Mouse (Mus musculus): ENCODE data around the gene Usp43. TPM values are rescaled to one million over a fixed set of nuclear protein-coding genes. Genes with fewer than 3 reads are reported as not detected.

Gene Usp43
- total RNA-seq, 4 experiments from 2014 or later: 0.52 to 1.5 (median 1.1) TPM

- DNase-seq: peak; percentile 94
These were observed 24.8 kb downstream of the Usp43 start for GRCm38 (mm10) chr11:67897064-67897560.

- no peak for DNase-seq
These were observed 26.3 kb downstream of the Usp43 start for GRCm38 (mm10) chr11:67895641-67896040.

GRCm38 (mm10) chr11:67888521-67888920 is 33.4 kb downstream of the Usp43 start:
- no peak for DNase-seq

DNA sequence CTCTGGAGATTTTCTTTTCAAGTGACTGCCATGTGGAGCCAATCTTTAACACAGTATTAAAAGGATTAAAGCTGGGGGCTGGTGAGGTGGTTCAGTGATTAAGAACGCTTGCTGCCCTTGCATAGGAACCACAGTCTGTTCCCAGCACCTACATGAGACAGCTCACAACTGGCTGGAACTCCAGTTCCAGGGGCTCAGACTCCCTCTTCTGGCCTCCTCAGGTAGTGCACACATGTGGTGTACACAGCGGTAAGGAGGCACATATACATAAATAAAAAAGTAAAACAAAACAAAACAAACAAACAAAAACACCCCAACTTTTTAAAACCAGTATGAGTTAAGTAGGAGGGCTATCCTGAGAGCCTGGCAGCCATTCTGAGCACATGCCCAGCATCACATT is 36.0 kb downstream of the Usp43 start:
- no peak for DNase-seq

GRCm38 (mm10) chr11:67865521-67866197 is 56.3 kb downstream of the Usp43 start:
- DNase-seq: no peak

DNA sequence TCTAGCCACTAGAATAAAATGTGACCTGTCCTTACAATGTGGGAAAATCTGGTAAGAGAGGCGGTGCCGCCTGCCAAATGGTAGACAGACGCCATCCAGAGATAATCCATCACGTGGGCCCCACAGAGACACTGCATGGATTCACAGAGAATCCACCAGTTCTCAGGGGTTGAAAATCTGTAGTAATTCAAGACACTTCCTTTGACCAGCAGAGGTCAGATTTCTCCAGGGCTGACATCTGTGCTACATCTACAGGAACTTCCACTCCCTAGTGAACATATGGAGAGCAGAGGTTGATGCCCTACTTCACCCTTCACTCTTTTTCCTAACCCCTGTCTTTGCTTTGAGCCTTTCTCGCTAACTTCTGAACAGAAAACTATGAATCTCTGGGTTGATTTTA is 56.9 kb downstream of the Usp43 start:
- no peak for DNase-seq

DNA sequence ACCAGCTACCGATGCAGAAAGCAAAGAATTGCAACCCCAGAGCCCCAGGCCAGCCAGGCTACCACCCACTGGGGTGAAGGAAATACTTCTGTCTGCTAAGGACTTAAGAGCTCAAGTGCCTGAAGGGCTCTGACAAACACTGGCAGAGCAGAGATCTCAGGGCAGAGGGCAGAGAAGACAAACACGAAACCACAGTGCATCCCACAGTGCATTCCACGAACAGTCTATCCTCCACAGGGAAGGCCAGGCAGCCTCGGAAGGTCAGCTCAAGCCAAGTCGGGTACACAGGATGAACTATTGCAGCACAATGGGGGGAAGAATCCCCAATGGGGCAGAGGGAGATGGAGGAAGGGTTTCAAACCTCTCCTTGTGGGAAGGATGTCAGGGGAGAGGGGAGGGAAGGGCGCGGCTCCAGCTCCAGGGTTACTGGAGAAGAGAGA is 60.5 kb downstream of the Usp43 start:
- no peak for DNase-seq

DNA sequence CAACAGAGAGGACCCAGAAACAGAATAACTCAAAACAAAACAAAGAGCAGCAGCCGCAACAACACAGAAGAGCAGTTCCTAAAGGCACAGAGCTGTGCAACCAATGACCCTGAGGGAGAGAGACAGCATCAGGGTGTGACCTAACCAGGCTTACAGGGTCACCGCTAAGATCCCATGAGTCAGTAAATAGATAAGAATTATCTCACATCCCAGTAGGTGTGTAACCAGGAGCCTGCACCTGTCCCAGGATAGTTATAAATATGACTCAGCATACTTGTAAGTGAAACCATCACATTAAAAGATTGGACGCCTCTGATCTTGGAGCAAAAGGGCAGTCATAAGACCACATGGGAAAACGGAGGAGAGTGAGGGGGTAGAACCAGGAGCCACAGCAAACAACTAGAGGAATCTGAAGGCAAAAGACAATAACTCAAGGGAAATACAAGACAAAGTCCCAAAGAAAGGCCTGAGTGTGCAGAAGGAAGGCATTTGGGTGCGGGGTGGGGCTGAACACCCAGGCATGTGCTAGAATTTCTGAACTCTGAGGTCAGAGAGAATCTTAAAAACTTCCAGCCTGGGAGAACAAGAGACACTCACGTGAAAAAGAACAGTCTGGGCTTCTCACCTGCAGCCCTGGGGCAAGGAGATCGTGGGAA is 61.1 kb downstream of the Usp43 start:
- no peak for DNase-seq

DNA sequence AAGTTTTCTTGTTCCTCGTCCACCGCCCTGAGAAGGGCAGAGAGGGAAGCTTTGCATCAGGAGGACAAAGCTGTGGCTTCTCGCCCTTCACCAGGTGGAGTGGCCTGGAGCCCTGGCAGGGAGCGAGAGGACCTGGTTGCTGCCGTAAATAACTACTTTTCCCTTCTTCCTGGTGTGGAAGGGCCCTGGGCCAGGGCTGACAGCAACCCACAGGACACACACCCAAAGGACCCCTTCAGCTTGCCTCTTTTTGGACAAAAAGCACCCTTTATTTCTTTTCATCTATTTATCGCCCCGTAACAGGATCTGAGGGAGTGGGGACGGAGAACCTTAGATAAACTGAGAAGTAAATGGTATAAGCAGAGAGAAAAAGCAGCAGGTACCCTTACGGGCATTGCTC is 63.4 kb downstream of the Usp43 start:
- DNase-seq: no peak

DNA sequence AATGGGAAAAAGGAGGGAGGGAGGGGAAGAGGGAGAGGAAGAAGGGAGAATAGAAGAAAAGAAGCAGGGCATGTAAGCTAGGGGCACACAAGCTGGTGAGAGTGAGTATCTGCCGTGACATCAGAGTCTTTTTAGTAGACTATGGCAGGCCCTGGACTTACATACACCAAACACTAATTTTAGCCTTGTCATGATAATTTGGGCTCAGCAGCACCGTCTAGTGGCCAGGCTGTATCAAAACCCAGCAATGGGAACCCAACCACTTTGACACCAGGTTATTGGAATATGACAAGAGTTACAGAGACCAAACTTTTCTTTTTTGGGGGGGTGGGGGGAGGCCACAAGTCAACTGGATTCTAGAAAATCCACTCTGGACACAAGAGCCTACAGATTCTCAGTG is 66.9 kb downstream of the Usp43 start:
- DNase-seq: no peak

GRCm38 (mm10) chr11:67853996-67854395 is 68.0 kb downstream of the Usp43 start:
- DNase-seq: no peak

DNA sequence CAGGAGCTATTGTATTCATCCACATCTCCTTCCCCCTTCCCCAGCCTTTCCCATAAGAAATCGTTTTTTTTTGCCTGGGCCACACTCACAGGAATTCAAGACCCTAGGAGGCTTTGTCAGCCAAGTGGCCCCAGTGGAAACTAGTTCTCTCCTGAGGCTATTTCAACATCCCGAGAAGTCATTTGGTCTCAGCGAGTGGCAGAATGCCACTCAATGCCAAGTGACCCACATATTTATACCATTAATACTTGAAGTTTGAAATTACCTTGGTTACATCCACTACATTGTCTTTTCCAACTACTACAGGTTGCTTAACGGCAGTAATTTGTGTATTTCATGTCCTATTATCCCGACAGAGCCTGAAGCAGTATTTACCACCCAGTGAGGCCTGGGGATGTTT is 70.2 kb downstream of the Usp43 start:
- no peak for DNase-seq

DNA sequence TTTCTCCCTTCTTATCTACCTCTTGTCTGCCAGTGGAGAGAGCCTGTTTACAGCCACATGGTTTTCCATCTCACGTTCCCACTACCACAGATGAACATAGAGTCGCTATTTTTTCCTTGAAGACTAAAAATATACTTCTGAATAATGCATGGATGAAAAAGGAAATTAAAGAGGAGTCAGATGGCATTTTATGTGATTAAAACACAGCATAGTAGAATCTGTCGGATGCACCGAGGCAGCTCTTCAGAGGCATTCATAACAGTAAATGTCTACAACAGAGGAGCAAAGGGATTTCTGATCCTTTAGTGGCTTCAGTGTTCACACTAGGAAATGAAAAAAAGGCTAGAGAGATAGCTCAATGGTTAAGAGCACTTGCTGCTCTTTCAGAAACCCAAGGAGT is 76.8 kb downstream of the Usp43 start:
- no peak for DNase-seq

GRCm38 (mm10) chr11:67839810-67840209 is 82.1 kb downstream of the Usp43 start:
- no peak for DNase-seq

- DNase-seq: no peak
These were observed 86.4 kb downstream of the Usp43 start for GRCm38 (mm10) chr11:67835408-67836078.

GRCm38 (mm10) chr11:67831820-67832219 is 90.1 kb downstream of the Usp43 start:
- no peak for DNase-seq

DNA sequence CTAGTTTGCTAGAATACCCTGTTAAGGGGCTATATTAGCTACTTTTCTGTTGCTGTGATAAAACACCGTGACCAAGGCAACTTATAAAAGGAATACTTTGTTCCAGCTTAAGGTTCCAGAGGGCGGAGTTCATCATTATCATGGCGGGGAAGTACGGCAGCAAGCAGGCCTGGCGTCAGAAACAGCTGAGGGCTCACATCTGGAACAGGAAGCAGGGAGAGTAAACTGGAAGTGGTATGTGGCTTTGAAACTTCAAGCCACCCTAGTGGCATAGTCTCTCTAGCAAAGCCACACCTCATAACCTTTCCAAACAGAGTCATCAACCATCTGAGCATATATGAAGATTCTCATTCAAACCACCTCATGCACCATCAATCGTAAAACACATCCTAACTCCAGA is 92.4 kb downstream of the Usp43 start:
- no peak for DNase-seq

DNA sequence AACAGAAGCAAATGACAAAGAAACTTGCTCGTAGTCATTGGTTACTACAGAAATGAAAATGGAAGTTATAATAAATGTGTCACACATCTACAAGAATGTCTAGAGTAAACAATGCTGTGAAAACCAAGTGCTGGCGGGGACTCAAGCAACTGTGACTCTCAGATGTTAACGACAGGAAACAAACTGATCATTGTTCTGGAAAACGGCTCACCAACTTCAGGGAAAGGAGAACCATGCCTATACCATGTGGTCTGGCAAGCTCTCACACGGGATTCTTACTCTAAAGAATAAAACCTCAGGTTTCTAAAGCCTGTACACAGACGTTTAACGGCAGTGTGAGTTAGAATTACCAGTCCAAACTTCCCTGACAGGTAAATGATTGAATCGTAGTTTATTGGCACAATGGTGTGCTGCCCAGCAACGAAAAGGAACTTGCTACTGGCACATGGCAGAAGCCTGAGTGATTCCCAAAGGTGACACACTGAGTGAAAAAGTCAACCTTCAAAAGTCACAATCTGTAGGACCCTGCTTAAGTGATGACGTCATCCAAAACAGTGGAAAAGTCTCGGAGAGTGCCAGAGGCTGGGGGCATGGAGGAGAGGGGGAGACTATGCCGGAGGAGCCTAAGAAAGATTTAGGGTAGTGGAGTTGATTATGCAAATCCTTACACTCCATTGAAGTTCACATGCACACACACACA is 93.4 kb downstream of the Usp43 start:
- DNase-seq: no peak

DNA sequence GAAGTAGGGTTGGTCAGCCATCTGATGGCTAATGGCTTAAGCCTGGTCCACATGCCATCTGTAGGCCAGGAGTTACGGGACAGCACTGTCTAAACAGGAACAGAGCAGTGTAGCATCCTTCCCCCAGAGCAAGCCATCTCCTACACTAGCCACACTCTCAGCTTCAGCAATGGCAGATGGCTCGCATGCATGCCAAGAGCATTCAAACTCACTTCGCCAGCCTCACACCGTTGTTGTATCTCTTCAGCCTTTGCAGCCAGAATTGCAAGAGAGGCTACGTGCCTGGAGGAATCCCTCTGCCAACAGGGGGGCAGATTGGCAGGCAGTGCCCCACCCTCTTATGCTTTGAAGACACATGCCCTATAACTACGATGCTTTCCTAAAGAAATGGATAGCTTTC is 100.4 kb downstream of the Usp43 start:
- no peak for DNase-seq

DNA sequence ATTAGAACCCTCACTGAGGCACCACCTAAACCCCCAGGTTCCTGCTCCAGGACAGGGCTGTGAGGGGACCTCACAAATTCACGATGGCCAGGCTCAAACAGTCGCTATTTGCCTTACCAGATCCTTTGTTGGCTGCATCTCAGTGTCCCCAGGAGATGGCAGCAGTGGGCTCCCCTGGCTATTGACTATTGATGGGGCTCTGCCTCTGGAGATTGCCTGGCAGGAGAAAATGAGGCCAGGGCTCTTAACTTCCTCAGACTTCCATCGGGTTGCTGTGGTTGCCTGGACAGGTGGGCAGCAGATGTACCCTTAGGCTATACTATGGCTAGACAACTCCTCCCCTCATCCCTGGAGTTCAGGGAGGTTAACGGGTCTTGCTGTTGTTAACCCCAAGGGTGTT is 101.7 kb downstream of the Usp43 start:
- no peak for DNase-seq

DNA sequence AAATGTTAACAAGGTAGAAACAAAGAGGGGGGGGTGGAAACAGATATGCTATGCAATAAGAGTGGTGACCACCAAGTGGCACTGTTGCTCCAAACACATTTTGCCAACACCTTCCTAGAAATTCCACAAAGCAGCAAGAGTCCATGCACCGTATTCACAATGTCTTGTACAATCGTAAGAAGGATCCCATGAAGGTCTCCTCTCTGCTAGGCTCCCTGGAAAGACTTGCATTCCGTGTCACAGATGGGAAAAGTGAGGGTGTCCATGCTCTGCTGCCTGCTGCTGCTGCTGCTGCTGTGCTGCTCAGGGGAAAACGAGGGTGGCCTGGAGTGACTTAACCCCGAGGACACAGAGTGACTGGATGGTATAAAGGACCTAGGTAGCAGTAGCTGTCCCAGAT is 102.3 kb downstream of the Usp43 start:
- DNase-seq: no peak

DNA sequence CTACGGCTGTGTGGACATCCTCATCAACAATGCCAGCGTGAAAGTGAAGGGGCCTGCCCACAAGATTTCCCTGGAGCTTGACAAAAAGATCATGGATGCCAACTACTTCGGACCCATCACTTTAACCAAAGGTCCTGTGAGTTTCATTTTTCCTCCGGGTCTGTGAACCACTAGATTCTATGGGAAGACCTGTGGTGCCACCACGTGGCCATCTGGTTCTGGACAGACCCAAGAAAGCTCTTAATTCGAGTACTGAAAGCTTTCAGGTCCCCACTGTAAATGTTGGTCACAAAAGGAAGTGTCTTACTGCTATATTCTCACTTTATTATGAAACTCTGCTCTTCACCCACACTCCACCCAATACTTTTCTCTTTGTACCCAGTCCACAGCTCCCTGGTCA is 110.4 kb downstream of the Usp43 start:
- DNase-seq: no peak

GRCm38 (mm10) chr11:67808051-67808450 is 113.9 kb downstream of the Usp43 start:
- DNase-seq: no peak

Measured in adrenal gland, adult 8-10 months (tissue).